Mouse (Mus musculus) cerebellum, postnatal 4 days (tissue): ENCODE data around the gene Hcn3.
A peak's percentile ranks its signal among the peaks of the same experiment; 100 is the strongest.
"Not testable (repeated sequence)": the region's sequence is repeated elsewhere in the genome, so short reads cannot be mapped to it uniquely, and the experiment has no call there.

Source experiments
- DNase-seq, 2 experiments: peaks; one replicate each; pipeline ENCODE4 v3.0.0; 2022; ENCODE audit warnings: low spot score in 2 of 2, mixed read lengths in 1 of 2

The Hcn3 gene

DNA sequence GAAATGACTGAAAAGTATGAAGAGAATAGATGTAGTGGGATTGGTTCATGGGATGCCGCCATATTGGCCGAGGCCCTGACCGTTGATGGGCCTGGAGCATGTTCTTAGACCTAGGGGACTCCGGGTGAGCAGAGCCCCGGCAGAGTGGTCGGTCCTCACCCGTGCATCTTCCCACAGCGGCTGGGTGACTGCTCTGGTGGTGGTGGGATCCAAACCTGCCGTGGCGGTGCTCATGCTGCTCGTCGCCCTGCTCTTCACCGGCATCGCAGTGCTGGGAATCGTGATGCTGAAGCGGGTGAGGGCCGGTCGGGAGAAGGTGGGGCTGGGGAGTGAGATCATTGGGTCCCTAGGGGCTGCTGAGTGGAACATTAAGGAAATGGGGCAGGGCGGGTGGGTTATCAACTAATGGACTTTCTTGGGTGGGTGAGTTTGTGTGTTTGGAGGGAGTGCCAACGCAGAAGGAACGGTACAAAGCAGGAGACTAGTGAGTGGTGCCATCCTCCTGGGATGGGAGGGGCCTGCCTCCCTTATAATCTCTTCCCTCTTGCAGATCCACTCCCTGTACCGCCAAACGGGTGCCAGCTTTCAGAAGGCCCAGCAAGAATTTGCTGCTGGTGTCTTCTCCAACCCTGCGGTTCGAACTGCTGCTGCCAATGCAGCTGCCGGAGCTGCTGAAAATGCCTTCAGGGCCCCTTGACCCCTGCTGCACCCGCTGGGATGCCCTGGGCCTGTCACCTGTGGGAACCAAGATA lies 21.9 kb upstream of the Hcn3 start:
- DNase-seq, result no peak

DNA sequence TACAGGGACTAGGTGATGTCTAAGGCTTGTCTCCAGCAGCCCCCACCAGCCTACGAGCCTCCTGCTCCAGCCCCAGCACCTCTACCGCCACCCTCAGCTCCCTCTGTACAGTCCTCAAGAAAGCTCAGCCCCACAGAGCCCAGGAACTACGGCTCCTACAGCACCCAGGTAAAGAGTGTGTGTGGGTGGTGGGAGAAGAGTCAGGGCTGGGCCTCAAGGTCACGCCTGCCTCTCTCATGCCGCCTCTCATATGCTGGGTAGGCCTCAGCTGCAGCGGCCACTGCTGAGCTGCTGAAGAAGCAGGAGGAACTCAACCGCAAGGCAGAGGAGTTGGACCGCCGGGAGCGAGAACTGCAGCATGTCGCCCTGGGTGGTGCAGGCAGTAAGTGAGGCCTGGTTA lies 19.1 kb upstream of the Hcn3 start:
- DNase-seq, result no peak

DNA sequence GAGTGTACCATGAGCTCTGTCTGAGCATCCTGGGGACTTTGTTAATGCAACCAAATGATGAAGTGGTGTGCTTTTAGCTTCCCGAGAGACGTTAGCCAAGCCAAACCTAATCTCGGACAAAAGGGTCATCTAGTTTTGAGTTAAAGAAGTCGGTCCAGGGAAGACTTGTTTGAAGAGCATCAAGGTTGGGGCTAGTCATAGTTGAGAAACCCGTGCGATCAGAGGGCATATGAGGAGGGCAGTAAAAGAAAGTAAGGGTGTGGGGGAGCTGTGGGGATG lies 18.1 kb upstream of the Hcn3 start:
- DNase-seq, result no peak

DNA sequence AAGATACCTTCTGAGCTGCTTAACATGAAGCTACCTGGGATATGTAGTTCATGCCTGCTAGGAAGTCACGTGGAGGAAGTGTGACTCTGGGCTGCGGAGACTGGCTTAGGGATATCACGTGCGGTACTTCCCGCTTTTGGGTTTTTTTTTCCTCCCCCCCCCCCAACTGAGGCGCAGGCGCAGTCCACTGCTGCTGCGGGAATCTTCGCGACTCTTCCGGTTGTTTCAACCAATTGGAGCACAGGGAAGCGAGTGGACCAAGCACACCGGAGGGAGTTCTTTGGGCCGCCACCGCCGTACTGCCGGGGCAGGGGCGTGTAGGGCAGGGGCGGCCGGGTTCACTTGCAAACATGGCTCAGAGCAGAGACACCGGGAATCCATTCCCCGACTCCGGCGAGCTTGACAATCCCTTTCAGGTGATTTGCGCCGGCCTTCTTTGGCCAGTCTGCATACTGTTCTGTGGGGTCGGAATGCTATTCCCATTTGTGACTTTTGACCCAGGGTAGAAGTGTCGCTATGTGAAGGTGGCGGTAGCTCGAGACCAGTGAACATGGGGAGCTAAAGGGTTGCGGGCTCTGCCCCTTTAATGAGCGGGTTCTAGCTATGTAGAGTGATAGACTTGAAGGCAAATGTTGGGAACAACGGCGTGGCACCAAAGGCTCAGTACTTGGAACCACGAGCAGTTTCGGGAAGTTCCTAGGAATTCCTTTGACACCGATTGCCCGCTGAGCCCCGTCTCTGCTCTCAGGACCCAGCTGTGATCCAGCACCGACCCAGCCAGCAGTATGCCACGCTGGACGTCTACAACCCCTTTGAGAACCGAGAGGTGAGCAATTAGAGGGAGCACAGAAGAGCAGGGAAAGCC lies 17.5 kb upstream of the Hcn3 start, which contains the start of gene Scamp3:
TSS of gene Scamp3 (plus strand) at position 232 of the 865 bp plus-strand sequence.
- DNase-seq, result peak; percentile 61 to 86

DNA sequence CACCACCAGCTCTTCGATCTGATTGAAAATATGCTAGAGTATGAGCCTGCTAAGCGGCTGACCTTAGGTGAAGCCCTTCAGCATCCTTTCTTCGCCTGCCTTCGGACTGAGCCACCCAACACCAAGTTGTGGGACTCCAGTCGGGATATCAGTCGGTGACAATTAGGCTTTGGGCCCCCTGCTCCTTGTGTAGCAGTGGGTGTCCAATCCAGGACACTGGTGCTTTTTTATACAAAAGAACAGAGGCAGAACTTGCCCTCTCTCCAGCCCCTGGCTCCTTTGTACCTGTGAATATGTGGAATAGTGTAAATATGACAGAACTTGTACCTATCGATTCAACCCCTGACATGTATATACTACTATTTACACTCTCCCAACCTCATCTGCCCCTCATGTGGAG lies 16.4 kb upstream of the Hcn3 start:
- no peak for DNase-seq

DNA sequence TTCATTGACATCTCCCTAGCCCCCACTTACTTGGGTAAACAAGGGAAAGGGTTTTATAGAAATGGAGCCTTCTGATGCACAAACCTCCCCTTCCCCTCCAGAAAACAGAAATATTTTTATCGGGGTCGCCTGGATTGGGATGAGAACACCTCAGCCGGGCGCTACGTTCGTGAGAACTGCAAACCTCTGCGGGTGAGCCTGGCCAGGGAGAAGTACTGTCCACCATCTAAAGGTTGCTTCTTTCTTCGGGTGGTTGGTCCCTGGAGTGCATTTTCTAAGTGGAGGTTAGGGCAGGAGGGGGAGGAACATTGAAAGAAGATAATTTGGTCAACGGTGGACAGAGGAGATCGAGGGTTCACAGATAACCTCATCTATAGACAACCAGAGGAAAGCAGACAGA lies 15.5 kb upstream of the Hcn3 start:
- no peak for DNase-seq

DNA sequence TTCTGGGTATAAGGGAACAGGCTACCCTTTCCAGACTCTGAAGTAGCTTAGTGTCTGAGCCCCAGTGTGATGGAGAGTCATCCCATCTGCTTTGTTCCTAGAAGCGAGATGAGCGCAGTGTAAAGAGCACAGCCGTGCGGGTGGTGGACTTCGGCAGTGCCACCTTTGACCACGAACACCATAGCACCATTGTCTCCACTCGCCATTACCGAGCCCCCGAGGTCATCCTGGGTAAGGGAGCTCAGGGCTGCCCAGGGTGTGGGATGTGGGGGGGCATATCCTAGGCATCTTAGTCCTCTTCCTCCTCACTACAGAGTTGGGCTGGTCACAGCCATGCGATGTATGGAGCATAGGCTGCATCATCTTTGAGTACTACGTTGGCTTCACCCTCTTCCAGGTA lies 14.8 kb upstream of the Hcn3 start:
- DNase-seq, result no peak

DNA sequence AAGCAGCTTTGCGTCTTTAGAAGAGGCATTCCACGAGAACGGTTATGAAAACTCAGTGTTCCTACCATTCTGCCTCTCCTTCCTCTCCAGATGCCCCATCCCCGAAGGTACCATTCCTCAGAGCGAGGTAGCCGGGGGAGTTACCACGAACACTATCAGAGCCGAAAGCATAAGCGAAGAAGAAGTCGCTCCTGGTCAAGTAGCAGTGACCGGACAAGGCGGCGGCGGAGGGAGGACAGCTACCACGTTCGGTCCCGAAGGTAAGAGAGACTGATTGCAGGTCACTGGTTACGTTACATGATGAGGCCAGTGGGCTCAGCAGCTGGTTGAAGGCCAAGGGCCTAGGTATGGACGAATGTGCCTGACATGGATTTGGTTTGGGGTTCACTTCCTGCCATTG lies 6.9 kb upstream of the Hcn3 start:
- DNase-seq, result no peak

DNA sequence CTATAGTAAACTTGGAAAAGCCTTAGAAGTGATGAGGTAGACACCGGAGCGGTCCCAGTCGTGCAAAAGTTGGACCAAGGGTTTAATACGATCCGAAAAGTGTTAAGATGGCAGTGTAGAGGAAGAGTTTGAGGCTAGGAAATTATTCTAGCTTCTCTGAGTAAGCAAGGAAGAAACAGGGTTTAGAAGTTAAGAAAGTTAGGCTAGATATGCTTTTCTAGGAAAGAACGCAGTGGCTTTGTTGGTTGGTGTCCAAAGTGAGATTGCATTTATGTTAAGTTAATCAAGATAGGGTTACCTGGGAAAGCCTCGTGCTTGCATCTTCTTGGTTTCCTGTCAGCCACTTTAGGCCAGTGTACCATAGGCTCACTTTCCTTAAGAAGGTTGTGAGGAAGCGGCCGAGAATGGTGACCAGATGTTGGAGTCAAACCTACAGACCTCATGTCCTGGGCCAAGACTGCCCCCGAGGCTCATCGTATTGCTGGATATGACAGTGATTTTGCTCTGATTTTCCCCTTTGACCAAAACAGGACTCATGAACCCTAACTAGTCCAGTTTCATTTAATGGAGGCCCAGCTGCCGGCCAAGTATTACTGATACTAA lies 5.4 kb upstream of the Hcn3 start:
- DNase-seq, result no peak

DNA sequence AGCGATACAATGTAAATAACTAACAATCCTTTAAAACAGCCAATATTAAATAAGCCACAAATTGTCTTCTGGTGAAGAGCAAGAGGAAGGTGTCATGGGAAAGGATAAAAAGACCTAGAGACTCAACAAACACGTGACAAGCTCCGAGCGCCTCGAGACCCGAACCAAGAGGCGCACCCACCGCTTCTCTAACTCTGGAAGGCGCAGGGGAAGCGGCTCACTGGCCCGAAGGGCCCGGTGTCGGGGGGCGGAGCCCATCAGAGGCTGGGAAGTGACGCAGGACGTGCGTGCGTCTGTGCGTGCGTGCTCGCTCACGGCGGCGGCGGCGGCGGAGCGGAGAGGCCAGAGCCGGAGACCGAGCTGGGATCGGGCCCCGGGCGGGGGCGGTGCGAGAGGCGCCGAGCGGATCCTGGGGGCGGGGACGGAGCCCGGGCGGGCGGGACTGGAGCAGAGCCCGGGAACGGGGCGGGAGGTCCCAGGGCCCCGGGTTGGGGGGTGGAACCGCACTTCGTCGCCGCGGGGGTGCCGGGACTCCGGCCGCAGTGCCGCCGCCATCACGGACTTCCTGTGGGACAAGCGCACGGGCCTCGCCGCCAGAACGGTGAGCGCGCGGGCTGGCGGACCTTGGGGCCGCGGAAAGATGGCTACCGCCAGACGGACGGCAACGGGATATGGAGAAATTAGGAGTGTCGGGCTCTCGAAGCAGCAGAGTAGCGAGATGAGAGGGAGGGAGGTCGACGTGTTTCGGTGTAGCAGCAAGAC lies 4.7 kb upstream of the Hcn3 start, which contains the start of gene Clk2:
TSS of gene Clk2 (plus strand) at position 290 of the 762 bp plus-strand sequence.
- DNase-seq, result peak; percentile 77 to 91

DNA sequence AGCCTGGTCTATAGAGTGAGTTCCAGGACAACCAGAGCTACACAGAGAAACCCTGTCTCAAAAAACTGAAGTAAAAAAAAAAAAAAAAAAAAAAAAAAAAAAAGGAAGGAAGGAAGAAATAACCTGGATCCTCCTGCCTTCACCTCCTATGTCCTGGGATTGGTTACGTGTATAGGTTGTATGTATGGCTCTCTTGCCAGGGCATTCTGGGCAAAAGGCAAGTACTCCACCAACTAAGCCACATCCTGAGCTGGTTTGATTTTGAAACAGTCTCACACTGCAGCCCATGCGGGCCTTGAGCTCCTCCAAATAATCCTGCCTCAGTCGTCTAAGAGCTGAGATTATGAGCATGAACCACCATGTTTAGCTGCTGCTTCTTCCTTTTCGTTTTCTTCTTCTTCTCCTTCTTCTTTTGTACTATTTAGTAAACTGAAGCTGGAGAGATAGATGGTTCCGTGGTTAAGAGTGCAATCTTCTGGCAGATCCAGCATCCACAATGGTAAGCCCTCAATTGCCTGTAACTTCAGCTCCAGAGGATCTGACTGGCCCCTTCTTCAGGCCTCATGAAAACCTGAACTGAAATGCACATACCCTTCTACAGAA lies 3.7 kb upstream of the Hcn3 start:
- DNase-seq, result no peak

DNA sequence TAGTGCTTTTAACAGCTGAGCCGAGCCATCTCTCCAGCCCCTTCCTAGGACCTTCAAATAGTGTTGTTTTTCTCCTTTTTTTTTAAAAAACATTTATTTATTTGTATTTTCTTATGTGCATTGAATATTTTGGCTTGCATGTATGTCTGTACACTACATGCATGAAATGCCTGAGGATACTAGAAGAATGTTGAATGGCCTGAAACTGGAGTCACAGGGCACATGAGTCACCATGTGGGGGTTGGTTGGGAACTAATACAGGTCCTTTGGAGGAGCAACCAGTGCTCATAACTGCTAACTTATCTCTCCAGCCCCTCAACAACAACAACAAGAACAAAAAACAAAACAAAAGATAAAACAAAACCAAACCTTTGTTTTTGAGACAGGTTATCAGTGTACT lies 3.1 kb upstream of the Hcn3 start:
- no peak for DNase-seq

DNA sequence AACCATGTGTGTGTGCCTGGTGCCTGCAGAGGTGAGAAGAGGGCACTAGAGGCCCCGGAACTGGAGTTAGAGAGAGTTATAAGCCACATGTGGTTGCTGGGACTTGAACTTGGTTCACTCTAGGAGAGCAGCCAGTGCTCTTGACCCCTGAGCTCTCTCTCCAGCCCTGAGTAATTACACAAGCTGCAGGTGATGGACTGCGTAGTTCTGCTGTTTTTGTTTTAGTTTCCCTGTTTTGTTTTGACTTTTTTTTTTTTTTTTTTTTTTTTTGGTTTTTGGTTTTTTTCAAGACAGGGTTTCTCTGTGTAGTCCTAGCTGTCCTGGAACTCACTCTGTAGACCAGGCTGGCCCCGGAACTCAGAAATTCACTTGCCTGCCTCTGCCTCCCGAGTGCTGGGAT lies 1.8 kb upstream of the Hcn3 start:
- no peak for DNase-seq

DNA sequence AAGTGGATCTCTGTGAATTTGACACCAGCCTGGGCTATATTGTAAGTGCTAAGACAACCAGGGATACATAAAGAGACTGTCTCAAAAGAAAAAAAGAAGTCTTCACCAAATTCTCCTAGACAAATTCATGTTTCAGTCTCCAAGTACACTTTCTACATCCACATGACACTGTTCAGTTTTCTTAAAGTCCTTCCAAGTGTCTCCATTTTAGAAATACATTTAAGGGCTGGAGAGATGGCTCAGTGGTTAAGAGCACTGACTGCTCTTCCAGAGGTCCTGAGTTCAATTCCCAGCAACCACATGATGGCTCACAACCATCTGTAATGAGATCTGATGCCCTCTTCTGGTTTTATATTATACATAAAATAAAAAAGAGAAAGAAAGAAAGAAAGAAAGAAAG lies 1.2 kb upstream of the Hcn3 start:
- not testable (repeated sequence) for DNase-seq

DNA sequence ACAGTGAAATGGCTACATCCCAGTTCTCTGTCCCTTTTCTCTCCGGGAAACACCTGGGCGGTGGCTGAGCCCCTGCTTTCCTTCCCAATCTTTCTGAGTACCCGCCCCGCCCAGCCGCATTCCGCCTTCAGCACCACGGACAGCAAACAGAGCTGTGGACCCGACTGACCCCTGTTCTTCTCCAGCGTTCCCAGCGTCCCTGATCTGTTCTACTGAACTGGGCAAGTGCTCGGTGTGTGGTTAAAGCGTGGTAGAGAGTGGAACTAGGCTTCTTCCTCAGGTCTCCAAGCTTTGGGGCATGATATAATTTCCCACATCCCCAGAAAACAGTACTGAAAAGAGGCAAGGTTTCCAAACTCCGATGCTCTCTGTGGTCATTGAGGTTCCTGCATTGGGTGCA lies 785 bp downstream of the Hcn3 start:
- no peak for DNase-seq

DNA sequence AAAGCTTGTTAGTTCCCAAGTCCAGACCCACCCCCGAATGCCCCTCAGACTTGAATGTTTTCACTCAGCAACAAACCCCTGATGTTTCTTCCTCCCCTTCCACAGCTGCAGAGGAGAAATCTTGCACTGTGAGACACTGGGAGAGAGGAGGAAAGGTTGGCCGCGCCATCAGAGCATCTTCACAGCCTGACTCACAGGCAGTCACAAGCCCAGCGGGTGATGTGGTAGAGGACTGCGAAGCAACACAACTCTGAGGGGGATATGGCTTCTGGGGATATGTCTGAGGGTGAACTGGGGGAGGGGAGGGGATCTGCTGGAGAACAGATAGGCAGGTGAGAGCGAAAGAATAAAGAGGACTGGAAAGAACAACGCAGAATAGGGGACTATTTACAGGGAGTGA lies 1.3 kb downstream of the Hcn3 start:
- DNase-seq, result no peak

DNA sequence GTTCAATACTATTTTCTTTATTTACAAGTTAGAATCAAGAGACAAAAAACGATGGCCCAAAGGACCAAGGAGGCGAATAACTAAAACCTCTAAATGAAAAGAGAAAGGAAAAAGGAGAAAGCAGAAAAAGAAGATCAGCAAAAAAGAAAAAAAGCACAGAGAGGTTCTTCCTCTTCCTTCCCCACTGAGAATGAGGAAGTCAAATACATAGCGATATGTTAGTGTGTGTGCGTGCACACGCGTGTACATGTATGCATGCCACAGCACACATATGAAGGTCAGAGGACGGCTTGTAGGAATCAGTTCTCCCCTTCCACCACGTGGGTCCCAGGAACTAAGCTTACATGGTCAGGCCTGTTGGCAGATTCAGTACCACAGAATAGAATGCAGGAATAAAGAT lies 3.0 kb downstream of the Hcn3 start:
- no peak for DNase-seq

DNA sequence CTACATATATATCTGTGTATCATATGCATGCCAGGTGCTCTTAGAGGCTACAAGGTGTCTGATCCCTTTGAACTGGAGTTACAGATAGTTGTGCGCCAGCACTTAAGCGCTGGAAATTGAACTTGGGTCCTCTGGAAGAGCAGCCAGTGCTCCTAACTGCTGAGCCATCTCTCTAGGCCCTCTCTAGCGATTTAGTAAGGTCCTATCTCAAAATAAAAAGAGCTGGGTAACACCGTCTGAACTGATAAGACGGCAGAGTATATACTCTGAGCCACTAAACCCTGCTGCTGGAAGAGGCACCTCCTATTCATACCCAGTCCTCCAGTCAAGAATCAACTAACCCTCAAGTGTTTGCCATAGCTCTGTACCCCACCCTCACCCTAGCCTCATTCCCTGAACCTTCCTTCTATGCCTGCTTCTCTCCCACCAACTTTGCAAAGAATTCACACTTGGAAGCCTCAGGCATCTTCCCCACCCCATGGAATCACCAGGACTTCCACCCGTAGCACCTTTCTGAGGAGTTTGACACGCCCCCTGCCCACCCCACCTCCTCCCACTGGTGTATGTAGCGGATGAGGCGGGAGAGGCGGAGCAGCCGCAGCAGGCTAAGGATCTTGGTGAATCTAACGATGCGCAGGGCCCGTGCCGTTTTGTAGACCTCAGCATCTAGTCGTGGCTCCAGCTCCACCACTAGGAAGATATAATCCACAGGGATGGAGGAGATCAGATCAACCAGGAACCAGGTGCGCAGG lies 7.7 kb downstream of the Hcn3 start:
- DNase-seq, result no peak

DNA sequence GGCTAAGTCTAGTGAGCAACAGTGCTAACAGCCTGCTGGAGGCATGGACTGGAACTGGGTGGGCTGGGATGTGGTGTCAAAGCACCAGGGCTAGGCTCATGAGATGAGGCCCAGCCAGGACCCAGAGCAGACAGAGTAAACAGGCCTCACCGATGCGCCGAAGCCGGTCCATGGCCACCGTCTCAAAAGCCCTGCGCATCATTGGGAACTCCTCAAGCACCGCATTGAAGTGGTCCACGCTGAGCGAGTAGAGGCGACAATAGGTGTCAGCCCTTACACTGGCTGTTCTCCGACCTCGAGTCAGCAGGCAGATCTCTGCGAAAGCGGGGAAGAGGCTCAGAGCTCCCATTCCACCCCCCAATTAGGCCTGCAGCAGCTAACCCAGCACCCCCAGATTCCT lies 11.4 kb downstream of the Hcn3 start:
- DNase-seq, result no peak

DNA sequence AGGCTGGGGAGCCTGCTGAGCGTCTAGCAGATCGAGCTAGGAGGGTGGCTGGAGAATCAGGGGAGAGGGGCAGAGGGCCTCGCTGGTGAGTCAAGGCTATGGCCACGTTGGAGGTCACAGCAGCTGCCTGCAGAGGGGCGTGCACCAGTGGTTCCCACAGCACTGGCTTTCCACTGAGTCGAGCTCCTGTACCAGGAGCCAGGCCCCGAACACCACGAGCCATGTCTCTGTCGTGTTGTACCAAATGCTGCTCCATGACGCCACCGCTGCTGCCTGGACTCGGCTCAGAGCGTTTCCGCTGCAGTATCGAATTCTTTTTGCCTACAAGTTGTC lies 12.1 kb downstream of the Hcn3 start:
- DNase-seq, result no peak
